Mouse (Mus musculus) thymus, adult 2 months (tissue): ENCODE results near the gene Lage3.

Experiments
- CTCF ChIP-seq: fragments of 200-500 bp; IDR thresholded peaks from 2 replicates; pipeline ENCODE4 v1.5.1; 2012; ENCODE audit warnings: mild to moderate bottlenecking, control low read depth, low read length, moderate library complexity, borderline replicate concordance; ENCODE audit not compliant: control insufficient read depth, poor library complexity, insufficient read depth; ENCODE audit errors: extremely low read depth
- POLR2A ChIP-seq: fragments of 200-500 bp; IDR thresholded peaks from 2 replicates; pipeline ENCODE4 v1.6.1; 2012; ENCODE audit warnings: mild to moderate bottlenecking, low read length, control low read depth, moderate library complexity; ENCODE audit not compliant: control insufficient read depth, poor library complexity, insufficient read depth; ENCODE audit errors: extremely low read depth

GRCm38 (mm10) chrX:74359171-74359570 lies 5.8 kb upstream of the Lage3 start:
- TF ChIP-seq CTCF (no peak), POLR2A (no peak)
